Mouse (Mus musculus) CD4-positive, CD25-positive, alpha-beta regulatory T cell, adult 2 months (primary cell): Measurements from ENCODE around the gene Dlg2.

ENCODE experiments used
- DNase-seq: peaks from one replicate; pipeline ENCODE4 v3.0.0-alpha.2; 2012; ENCODE audit warnings: low read depth, low spot score

Gene Dlg2

GRCm38 (mm10) chr7:92264325-92264724 lies 1787.9 kb downstream of the Dlg2 start:
- DNase-seq, result no peak

DNA sequence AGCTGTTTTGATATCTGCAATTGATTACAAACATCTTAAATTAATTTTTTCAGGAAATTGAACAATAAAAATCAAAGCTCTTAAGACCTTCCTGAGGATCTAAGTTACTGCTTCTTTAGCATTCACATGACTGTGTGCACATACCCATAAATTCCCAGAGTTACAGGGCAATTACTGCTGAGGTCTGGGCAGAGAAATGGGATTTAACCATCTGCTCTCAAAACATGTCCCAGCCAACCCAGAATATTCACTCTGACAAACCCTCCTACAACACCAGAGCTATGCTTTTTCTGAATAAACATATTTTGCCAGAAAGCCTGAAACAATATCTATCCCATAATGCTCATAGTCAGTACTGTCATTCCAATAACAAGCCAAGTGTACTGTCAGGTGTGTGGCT lies 1788.5 kb downstream of the Dlg2 start:
- DNase-seq, result no peak

GRCm38 (mm10) chr7:92275353-92275752 lies 1798.9 kb downstream of the Dlg2 start:
- DNase-seq, result no peak

GRCm38 (mm10) chr7:92277629-92278028 lies 1801.2 kb downstream of the Dlg2 start:
- DNase-seq, result no peak

GRCm38 (mm10) chr7:92280925-92281324 lies 1804.5 kb downstream of the Dlg2 start:
- no peak for DNase-seq

DNA sequence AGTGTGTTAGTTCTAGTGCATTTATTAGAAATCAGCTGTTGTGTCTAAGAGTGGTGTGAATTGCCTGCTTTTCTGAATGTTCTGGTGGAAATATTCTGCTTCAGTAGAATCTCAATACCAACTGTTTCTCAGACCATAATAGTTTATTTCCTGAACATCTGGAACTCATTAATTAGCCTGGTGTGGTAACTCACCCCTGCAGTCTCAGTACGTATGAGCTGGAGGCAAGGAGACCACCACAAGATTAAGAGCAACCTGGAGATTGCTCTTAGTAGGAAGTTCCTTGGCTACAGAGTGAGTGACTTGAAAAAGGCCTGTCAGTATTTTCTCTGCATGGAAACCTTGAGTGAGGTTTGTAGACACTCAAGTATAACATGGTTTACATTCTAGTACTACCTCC lies 1810.6 kb downstream of the Dlg2 start:
- no peak for DNase-seq

DNA sequence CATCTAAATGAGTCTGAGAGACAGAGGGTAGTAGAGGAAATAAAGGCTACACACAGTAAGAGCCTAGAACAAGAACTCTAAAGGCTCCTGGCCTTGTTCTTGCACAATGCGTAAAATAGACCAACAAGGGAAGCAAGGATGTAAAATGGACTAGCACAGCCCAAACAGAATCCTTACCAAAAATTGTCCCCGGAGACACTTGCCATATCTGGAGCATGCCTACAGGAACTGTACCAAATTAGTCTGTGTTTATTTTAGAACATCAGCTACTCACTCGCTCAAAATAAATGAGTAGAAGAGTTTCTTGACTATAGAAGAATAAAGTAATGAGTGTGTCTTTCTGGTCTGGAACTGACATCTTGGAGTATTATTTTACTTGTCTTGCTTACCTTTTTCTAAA lies 1812.3 kb downstream of the Dlg2 start:
- no peak for DNase-seq

DNA sequence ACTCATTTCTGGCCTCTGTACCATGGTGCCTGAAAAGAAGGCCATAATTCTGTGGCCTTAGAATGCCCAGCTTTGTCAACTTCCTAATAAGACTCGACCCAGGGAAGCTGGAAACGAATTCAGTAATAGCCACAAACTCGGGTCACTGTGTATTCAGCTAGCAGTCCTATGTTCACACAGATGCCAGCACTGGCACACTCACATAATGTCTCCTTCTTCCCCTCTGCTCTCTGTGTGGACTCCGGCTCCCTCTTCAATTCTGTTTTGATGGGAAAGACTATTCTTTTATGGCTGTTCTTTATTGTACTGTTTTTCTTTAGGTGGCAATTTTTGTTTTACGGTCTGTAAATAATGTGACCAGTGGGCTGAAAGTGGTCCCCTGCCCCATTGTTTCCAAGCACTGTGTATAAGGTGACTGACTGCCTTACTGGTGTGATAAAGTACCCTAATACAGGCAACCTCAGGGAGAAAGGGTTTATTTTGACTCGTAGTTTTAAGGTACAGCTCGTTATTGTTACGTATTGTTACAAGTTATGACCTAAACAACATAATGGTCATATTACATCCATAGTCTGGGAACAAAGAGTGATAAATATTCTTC lies 1816.5 kb downstream of the Dlg2 start:
- no peak for DNase-seq

- DNase-seq, result no peak
These were observed 1824.6 kb downstream of the Dlg2 start for GRCm38 (mm10) chr7:92301046-92301445.

DNA sequence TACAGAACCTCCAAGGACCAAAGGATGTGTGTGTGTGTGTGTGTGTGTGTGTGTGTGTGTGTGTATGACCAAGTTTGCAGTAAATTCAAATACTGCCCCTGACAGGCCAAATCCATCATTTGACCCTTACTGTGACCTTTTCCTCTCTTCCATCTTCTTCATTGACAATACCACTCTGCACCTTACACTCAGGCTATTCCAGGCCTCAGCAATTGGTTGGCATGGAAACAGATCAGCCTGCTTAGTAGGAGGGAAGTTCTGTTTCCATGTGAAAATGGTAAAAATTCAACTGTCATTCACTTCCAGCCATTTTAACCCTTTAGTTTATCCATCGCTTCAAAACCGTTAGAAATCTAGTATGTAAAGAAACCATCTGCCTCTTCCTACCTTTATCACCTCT lies 1831.2 kb downstream of the Dlg2 start:
- DNase-seq, result no peak

GRCm38 (mm10) chr7:92308168-92308567 lies 1831.7 kb downstream of the Dlg2 start:
- DNase-seq, result no peak

GRCm38 (mm10) chr7:92316389-92316788 lies 1839.9 kb downstream of the Dlg2 start:
- DNase-seq, result no peak

DNA sequence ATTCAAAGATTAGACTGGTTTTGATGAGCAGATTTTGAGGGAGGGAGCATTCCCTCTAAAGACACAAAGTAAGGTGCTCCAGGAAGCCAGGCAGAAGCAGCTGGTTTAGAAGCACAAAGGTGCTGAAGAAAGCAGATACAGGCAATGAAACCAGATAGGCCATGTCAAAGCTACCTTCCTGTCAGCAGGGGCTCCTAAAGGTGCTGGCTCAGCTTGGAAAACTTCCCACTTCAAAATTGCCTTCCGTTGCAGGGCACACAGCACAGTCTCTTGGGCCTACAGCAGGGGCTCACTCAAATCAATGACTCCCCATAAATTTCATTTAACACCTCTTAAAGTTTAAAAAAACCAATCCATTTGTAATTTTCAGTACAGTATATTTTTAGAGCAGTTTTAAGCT lies 1843.0 kb downstream of the Dlg2 start:
- no peak for DNase-seq

GRCm38 (mm10) chr7:92320181-92320580 lies 1843.7 kb downstream of the Dlg2 start:
- no peak for DNase-seq

- no peak for DNase-seq
These were observed 1845.3 kb downstream of the Dlg2 start for GRCm38 (mm10) chr7:92321786-92322185.

GRCm38 (mm10) chr7:92322342-92323069 lies 1846.0 kb downstream of the Dlg2 start:
- DNase-seq, result no peak

GRCm38 (mm10) chr7:92323710-92324109 lies 1847.2 kb downstream of the Dlg2 start:
- no peak for DNase-seq

- DNase-seq, result no peak
These were observed 1850.9 kb downstream of the Dlg2 start for GRCm38 (mm10) chr7:92327343-92327896.

- no peak for DNase-seq
These were observed 1856.9 kb downstream of the Dlg2 start for GRCm38 (mm10) chr7:92333220-92333898.

DNA sequence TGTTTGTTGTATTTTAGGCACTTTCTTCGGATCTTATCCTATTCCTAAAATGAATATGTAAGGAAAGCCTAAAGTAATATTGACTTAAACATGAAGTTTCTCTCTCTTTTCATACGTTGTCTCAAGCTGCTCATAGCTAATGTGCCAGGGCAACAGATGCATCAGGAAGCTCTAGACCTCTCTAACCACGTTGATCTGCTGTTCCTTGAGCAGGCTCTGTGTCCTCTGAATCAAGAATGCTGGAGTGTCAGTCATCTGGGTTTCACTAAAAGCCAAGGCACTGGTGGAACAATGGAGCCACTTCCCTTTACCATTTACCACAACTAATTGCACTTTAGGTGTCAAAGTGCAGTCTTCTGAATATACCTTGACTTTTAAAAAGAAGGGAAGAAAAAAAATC lies 1880.1 kb downstream of the Dlg2 start:
- no peak for DNase-seq

DNA sequence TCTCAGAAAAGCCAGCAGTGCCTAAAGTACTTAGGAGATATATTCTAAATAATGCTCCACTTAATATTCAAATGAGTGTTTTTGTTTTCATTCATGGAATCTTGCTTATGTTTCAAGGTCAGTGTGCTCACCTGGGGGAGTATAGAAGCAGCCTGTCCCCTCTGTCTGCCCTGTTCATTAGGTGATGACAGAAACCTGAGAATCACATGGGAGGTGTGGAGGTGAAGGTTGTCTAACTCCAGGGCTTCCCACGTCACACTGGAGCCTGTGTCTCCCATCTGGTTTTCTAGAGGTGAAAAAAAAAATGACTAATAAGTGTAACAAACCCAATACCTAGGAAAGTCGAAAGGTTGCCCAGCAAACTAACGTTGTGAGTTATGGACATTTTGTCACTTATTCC lies 1886.9 kb downstream of the Dlg2 start:
- DNase-seq, result no peak

GRCm38 (mm10) chr7:92363800-92364199 lies 1887.3 kb downstream of the Dlg2 start:
- no peak for DNase-seq

DNA sequence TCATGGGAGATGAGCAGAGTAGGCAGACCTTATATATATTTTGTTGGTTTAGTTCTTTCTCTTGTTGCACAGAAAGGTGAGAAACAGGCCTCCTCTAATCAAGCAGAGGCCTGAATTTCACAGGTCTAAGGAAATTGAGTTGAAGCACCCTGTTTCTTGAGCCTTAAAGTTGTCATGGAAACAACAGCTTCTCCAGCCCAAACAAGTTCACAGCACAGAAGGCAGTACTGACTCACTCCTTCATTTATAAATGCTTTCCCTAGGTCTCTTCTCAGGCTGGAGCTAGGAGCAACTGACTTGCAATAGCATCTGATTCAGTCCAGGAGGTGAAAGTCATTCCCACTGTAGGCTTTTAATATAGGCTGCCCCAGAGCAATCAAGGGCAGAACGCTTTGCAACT lies 1890.6 kb downstream of the Dlg2 start:
- DNase-seq, result no peak
